Mouse (Mus musculus) brain, embryonic 14.5 days (tissue): ENCODE results near the gene Glrx5.

Source experiments
- CTCF ChIP-seq: fragments of 200-500 bp; IDR thresholded peaks from 2 replicates; pipeline ENCODE4 v1.5.1; 2012; ENCODE audit warnings: inconsistent platforms, mild to moderate bottlenecking, moderate library complexity, borderline replicate concordance; ENCODE audit not compliant: insufficient read depth, insufficient read length; ENCODE audit errors: extremely low read depth
- POLR2A ChIP-seq: fragments of 200-500 bp; IDR thresholded peaks from 2 replicates; pipeline ENCODE4 v1.6.1; 2012; ENCODE audit warnings: mild to moderate bottlenecking, inconsistent platforms, borderline replicate concordance; ENCODE audit not compliant: poor library complexity, insufficient read depth, insufficient read length, severe bottlenecking; ENCODE audit errors: extremely low read depth

DNA sequence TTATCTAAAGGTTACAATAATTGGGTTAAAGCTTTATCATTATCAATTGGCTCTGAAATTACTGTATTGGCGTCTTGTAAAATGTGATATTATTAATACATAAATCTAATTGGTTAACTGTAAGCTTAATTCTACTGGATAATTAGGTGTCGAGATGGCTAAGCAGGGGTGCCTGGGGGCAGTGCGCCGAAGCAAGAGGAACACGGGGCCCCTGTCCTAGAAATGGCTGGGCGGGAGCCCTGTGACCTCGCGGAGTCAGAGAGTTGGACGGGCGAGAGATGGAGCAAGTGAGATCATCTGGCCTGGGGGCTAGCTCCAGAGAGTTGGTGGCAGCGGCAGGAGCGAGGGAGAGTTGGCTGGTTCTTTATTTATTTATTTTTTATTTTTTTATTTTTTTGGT is 17.3 kb downstream of the Glrx5 start:
- TF ChIP-seq CTCF, result no peak
- TF ChIP-seq POLR2A, result no peak
